Mouse (Mus musculus) lung, embryonic 16.5 days (tissue): ENCODE results near the gene Arxes2. TPM values are rescaled to one million over a fixed set of nuclear protein-coding genes. Genes with fewer than 3 reads are reported as not detected.
"Not testable (repeated sequence)": the region's sequence is repeated elsewhere in the genome, so short reads cannot be mapped to it uniquely, and the experiment has no call there.

Experiments
- ATAC-seq: fragments of 200-750 bp; cut with Nextera tagmentation; 2 replicates; pipeline ENCODE4 v1.8.0; 2017; ENCODE audit warnings: low read depth, mild to moderate bottlenecking, moderate library complexity
- H3K27ac ChIP-seq: fragments of 300-500 bp; sonication (generic); 2 replicates; pipeline ENCODE4 v1.5.1; 2014; ENCODE audit warnings: mild to moderate bottlenecking, control low read depth, low read length
- H3K27me3 ChIP-seq: fragments of 300-500 bp; sonication (generic); 2 replicates; pipeline ENCODE4 v1.6.1; 2014; ENCODE audit warnings: low read depth, low read length, mixed read lengths; ENCODE audit not compliant: control insufficient read depth, insufficient read depth
- H3K36me3 ChIP-seq: fragments of 300-500 bp; sonication (generic); 2 replicates; pipeline ENCODE4 v1.6.1; 2014; ENCODE audit warnings: low read length; ENCODE audit not compliant: control insufficient read depth, insufficient read depth
- H3K4me1 ChIP-seq: fragments of 300-500 bp; sonication (generic); replicated peaks from 2 replicates; pipeline ENCODE4 v1.6.1; 2014; ENCODE audit warnings: low read length, mixed read lengths; ENCODE audit not compliant: control insufficient read depth, insufficient read depth
- H3K4me2 ChIP-seq: fragments of 300-500 bp; sonication (generic); 2 replicates; pipeline ENCODE4 v1.6.1; 2014; ENCODE audit warnings: low read depth, low read length, control low read depth
- H3K4me3 ChIP-seq: fragments of 300-500 bp; sonication (generic); 2 replicates; pipeline ENCODE4 v1.5.1; 2014; ENCODE audit warnings: mild to moderate bottlenecking, low read length, control low read depth
- H3K9ac ChIP-seq: fragments of 300-500 bp; sonication (generic); 2 replicates; pipeline ENCODE4 v1.6.1; 2014; ENCODE audit warnings: low read length, control low read depth
- H3K9me3 ChIP-seq: fragments of 300-500 bp; sonication (generic); 2 replicates; pipeline ENCODE4 v1.6.1; 2016; ENCODE audit warnings: low read length; ENCODE audit not compliant: control insufficient read depth
- WGBS: fragments of 180-500 bp; shearing (Covaris S2); extraction: QIAGEN DNeasy Blood & Tissue Kit; methylation state at CpG from one replicate; pipeline ENCODE4 v1.1.7; 2014; 5-methylcytosine and 5-hydroxymethylcytosine counted together
- polyA plus RNA-seq: library from polyadenylated mRNA; unstranded; fragments of >200 nt; fragmentation: Nextera tagmentation; extraction: Ambion mirVana; gene quantifications from 2 replicates; pipeline ENCODE4 v1.2.1, GENCODE M21; 2015

Arxes2 gene
- polyA plus RNA-seq, 1 experiment from 2014 or later, result 48.4 TPM

- no peak overlapping the region for H3K9ac ChIP-seq
- no peak overlapping the region for H3K27ac ChIP-seq
- peak; percentile 61; the same call in 1 of the 2 replicates for ATAC-seq
- no peaks in the 10 kb centered on the region; the same call in 1 of the 2 replicates for H3K9me3 ChIP-seq
- no peak overlapping the region for H3K4me2 ChIP-seq
- H3K27me3 ChIP-seq, result no peaks in the 10 kb centered on the region
- no peaks in the 10 kb centered on the region for H3K36me3 ChIP-seq
- WGBS, result 17% methylated on average over 2 of the region's 2 CpGs
- no peaks in the 10 kb centered on the region for H3K4me1 ChIP-seq
- no peak overlapping the region for H3K4me3 ChIP-seq
Observed at GRCm38 (mm10) chrX:136014392-136014791, 20.8 kb downstream of the Arxes2 start.

GRCm38 (mm10) chrX:136030331-136030730 lies 36.7 kb downstream of the Arxes2 start:
- WGBS, result 52% methylated on average over 1 of the region's 1 CpGs
- Histone ChIP-seq H3K4me3 (no peak overlapping the region), H3K4me2 (no peak overlapping the region), H3K36me3 (no peaks in the 10 kb centered on the region), H3K9ac (no peak overlapping the region), H3K4me1 (no peaks in the 10 kb centered on the region), H3K9me3 (no peaks in the 10 kb centered on the region), H3K27ac (no peak overlapping the region), H3K27me3 (no peaks in the 10 kb centered on the region)
- ATAC-seq, result no peak

- WGBS, result 18% methylated on average over 7 of the region's 49 CpGs
- Histone ChIP-seq H3K4me3 (peak within 1 kb of the TSS; percentile 27), H3K4me2 (peak within 1 kb of the TSS; percentile 28)
- H3K9me3 ChIP-seq, H3K27ac ChIP-seq, H3K9ac ChIP-seq, H3K4me1 ChIP-seq, H3K36me3 ChIP-seq, H3K27me3 ChIP-seq: not testable (repeated sequence)
- peak; percentile 96 for ATAC-seq
Observed at GRCm38 (mm10) chrX:136032799-136033763, 39.5 kb downstream of the Arxes2 start, which contains the start of gene Arxes1. Gene Arxes1 (plus strand): TSS chrX:136033367.

GRCm38 (mm10) chrX:136043726-136044125 lies 50.1 kb downstream of the Arxes2 start:
- H3K27ac ChIP-seq, result no peak overlapping the region
- no peaks in the 10 kb centered on the region for H3K4me1 ChIP-seq
- no peak overlapping the region for H3K9ac ChIP-seq
- H3K9me3 ChIP-seq, result no peaks in the 10 kb centered on the region
- ATAC-seq, result no peak
- H3K4me2 ChIP-seq, result no peak overlapping the region
- no peaks in the 10 kb centered on the region for H3K36me3 ChIP-seq
- no peaks in the 10 kb centered on the region for H3K27me3 ChIP-seq
- 80% methylated on average over 1 of the region's 1 CpGs for WGBS
- no peak overlapping the region for H3K4me3 ChIP-seq

Other genes starting within 250 kb of the Arxes2 start
- 43.8 and 45.3 TPM in 2 replicates for gene Bhlhb9, start 196.2 kb upstream of the Arxes2 start, polyA plus RNA-seq
- gene Gprasp2, start 154.8 kb upstream of the Arxes2 start, polyA plus RNA-seq, result 18.0 and 19.1 TPM in 2 replicates
- gene Arxes1, start 39.5 kb downstream of the Arxes2 start, polyA plus RNA-seq, result 13.2 and 17.7 TPM in 2 replicates
- gene Bex2, start 74.4 kb downstream of the Arxes2 start, polyA plus RNA-seq, result 56.8 and 57.7 TPM in 2 replicates
- 0.08 TPM in 1 of 2 replicates, not detected in the other for gene Nxf3, start 91.4 kb downstream of the Arxes2 start, polyA plus RNA-seq
- gene Bex4, start 145.2 kb downstream of the Arxes2 start, polyA plus RNA-seq, result 165 and 173 TPM in 2 replicates
- 187 and 208 TPM in 2 replicates for gene Tceal8, start 178.5 kb downstream of the Arxes2 start, polyA plus RNA-seq
- gene Tceal5, start 210.1 kb downstream of the Arxes2 start, polyA plus RNA-seq, result 3.6 and 4.7 TPM in 2 replicates
- gene Tceal7, start 221.0 kb downstream of the Arxes2 start, polyA plus RNA-seq, result 7.4 and 21.7 TPM in 2 replicates
- 79.2 and 82.0 TPM in 2 replicates for gene Bex1, start 221.7 kb downstream of the Arxes2 start, polyA plus RNA-seq